Mouse (Mus musculus): ENCODE data around the gene Cfap69.
"Not testable (repeated sequence)": the region's sequence is repeated elsewhere in the genome, so short reads cannot be mapped to it uniquely, and the experiment has no call there.

Cfap69 gene

DNA sequence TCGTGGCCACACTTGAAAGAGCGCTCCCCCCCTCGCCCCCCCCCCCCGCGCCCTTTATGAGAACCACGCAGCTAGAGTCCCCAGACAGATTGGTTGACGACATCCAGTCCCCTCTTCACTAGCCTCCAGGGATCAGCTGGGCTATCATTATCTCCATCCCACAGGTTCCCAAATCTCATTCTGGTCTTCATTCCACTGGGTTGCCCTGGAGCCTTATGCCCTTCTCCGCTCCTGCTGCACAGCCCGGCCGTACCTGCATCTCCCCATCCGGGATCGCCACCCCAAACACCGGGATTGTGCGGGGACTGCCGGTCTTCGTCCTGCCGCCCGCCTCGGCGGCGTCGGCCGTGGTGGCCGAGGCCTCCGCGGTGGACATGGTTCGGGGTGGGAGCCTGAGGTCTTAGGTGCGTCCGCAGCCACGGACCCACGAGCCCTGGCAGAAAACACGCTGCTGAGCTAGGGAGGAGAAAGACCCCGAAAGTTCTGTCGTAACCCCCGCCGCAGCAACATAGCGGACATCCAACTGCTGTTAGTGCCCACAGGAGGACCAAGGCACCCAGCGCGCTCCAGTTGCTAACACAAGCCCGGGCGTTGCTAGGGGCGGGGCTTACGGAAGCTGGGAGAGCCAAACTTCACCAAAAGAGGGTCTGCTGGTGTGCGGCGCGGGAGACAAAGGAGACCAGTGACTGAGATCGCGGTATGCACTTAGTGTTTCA is at the start of gene Cfap69:
Gene Cfap69, minus strand, starts transcription at position 585 of the 716 bp plus-strand sequence.
- no peak for DNase-seq (ENCODE audit: low spot score)

DNA sequence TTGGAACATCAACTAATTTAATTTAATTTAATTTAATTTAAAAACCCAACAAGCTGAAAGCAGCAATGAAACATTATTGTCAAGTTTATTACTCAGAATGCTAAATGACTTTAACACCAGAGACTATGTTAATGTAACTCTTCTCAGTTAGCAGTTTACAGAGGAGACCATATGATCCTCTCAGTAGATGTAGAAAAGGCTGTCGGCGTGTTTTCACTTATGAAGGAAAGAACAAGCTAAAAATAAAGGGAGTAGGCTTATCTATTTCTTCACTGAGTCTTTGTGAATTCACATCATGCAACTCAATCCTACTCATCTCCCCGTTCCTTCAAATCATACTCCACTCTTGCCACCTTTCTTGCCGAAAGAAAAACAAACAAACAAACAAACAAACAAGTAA is 47.0 kb upstream of the Cfap69 start:
- DNase-seq (ENCODE audit: low spot score) = no peak

DNA sequence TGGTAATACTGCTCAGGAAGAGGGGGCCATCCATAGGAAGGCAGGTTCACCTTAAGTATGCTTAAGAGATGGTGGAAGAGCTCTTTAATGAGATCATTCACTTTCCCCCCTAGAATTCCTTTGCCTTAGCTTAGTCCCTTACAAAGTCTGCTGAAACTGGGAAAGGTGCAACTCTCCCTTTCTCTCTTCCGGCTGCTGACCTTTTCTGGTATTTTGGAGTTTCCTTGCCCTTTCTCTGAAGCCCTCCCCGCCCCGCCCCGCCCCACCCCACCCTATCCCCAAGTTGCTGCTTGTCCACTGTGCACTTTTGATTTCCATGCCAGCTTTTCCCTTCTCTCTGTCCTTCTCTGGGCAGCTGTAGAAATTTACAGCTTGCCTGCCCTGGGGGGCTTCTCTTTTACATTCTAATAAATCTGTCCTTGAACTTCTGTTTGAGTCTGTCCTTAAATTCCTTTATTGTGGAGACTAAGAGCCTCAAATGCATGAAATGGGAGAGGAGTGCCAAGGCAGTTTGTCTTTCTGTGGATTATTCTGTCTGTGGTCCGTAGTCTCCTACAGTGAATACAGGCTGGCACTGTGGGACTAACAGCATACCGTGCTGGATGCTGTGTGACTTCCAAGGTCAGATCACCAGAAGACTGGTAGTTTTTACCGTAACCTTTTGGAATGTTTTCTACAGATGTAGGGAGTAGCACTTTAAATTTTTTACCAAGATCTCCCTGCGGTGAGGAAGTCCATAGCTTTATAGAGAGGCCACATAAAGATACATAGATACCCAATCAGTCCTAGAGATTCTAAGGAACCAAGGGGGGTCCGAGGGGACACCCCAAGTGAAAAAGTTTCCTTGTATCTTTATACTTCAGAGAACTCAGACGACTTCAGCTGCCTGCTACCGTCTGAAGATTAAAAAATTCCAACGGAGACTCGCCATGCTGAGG is 43.6 kb upstream of the Cfap69 start:
- no peak for DNase-seq (ENCODE audit: low spot score)

DNA sequence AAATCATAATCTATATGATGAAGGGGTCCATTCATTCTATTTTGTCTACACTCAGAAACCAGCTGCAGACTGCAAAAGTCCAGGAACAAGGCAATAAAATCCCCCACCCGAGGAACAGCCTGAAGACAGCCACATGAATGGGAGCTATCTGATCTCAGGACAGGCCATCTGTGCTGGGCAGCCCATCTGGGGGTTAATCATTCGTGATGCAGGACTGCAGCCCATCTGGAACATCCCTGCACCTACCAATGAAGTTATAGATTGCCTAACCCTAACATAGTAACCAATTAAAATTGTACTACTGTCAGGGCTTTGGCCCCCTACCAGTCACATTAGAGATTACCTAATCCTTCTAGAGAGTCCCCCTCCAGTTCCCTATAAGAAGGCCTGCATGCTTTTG is 41.0 kb upstream of the Cfap69 start:
- no peak for DNase-seq (ENCODE audit: low spot score)

DNA sequence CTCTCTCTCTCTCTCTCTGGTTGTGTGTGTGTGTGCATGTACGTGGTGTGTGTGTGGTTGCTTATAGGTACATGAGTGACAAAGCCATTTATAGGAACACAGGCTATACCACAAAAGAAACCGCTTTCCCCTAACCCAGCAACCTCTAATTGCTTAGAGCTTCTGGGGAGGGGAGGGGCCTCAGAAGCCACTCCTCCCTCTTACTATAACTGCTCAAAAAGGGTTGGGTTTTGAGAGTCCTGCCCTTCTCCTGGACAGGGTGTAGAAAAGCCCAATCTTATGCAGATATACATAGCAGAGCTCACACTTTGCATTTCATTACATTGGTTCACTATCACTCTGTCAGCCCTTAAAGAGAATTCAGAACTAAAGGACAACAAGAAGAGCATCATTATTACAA is 36.3 kb upstream of the Cfap69 start:
- DNase-seq (ENCODE audit: low spot score) = no peak

DNA sequence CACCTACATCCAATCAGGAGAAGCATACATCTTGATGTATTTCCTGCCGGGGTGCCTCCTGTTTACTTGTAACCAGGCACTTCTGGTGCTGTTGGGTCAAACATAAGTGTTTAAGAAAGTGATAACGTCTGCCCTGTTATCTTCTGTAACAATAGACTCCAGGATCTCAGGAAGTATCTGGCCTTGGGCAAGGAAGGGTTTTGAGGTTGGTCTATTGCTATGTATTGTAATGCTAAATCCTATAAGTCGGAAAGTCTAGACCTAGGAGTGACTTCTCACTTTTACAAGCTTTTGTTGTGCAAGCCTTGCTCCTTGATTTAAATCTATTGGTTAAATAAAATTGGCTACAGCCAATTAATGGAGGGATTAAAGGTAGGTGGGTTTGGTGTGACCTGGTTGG is 34.8 kb upstream of the Cfap69 start:
- DNase-seq (ENCODE audit: low spot score) = no peak

DNA sequence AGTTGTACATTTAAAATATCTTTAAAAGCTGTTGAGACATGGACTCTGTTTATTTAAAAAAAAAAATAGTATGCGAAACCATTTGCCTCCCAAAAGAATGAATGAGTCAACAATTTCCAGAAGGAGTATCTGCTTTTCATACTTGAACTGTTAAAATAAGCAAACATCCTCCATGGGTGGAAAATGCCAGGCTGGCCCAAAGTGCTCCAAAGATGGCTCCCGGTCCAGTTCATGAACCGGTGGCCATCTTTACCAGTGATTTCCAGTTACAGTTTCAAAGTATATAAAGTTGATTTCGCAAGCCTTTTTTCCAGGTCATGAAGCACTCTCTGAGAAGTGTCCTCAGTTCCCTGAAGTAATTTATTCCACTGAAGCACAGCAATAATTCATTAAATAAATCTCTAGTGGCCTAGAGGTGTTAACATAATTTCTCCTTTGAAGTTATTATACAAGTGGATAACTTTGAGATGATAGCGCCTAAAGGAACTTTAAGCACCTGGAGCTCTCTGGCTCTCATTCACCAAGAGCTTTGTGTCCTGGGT is 31.4 kb upstream of the Cfap69 start:
- no peak for DNase-seq (ENCODE audit: low spot score)

DNA sequence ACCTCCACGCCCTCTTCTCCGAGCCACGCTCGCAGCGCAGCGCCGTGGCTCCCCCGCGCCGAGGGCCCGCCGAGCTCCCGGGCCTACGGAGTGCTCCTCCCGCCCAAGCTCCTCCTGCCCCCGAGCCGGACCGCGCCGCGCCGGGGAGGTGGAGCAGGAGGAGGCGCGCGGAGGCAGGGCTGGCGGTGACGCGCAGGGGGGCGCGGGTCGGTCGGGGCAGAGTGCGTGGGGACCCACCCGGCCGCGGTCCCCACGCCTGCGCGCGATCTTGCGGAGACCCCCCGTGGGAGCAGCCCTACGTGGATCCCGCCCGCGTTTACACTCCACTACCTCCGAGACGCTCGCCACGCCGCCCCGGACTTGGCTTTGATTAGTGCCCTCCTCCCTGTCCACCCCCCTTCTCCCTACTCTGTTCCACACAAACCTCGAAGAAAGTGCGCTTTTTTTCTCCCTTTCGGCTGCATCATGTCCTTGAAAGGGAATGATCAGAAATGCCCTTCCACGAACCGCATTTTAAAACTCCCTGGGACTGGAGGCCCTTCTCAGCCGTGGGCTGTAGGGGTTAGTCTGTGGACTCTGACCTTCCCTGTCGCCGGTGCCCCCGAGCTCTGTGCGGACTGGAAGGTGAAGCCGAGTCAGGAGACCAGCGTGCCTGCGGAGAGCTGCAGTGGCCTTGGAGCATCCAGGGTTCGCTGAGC is 30.1 kb upstream of the Cfap69 start, which contains the start of gene Steap2:
Gene Steap2, minus strand, starts transcription at position 623 of the 698 bp plus-strand sequence.
- no peak for DNase-seq (ENCODE audit: low spot score)

DNA sequence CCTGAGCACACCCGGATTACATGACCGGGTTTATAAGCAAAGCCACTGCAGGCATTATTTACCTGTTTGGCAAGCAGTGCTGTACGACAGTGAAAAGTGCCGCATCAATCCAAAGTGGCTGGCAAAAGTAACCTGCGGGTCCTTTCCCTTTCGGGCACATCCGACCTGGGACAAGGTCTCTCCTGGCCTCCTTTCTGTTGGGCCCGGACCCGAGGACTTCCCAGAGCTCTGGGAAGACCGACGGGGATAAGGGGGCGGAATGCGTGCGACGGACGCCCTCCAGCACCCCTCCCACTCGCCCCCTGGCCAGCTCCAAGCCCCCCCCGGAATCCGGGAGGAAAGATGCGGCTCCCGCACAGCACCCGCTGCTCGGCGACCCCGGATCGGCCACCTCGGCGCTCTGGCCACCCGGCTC is 29.5 kb upstream of the Cfap69 start:
- DNase-seq (ENCODE audit: low spot score) = no peak

DNA sequence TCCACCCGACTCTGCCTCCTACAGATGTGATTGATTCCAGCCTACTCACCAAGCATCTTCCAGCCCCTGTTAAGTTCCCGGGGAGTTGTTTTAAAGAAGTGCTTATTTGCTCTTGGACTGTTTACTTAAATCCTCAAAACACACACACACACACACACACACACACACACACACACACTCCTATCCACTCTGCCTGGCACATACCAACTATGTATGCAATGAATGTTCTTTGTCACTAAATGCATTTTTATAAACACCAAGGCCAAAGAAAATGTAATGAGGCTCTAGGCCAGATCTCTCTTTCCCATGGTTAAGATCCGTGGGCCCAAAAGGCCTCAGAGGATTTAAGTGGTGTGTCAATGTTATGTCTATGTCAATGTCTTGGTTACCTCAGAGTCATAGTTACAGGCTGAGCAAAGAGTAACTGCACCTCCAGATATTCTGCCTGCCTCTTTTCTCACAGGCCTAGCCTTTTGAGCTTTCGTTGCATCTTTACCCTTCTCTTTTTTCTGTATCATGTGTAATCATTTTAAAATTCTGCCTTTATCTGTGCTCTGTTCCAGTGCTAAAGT is 28.2 kb upstream of the Cfap69 start:
- DNase-seq (ENCODE audit: low spot score) = no peak

DNA sequence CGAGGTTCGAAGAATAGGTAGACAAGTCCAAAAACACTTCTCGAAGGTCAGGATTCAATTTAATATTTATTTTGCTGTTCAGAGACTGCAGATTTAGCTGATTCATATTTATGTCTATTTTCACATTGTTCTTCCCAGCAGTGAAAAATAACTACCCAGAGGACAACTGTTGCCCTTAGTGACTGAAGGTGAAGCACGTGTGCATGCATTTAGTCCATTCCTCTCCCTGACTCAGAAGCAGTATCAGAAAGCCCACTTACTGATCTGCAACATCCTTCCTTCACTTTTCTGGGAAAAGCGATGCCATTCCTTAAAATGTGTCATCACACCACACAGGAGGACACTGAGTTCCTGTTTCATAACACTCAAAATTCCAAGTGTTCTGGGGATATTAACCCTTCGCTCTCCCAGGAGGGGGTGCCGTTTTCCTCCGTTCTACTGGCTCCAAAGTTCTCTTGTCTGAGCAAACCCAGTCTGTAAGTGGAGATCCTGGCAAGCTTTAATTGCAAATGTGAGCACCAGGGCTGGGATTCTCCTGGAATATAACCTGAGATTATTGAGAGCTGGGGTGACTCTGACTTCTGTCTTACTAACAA is 25.0 kb upstream of the Cfap69 start:
- no peak for DNase-seq (ENCODE audit: low spot score)

DNA sequence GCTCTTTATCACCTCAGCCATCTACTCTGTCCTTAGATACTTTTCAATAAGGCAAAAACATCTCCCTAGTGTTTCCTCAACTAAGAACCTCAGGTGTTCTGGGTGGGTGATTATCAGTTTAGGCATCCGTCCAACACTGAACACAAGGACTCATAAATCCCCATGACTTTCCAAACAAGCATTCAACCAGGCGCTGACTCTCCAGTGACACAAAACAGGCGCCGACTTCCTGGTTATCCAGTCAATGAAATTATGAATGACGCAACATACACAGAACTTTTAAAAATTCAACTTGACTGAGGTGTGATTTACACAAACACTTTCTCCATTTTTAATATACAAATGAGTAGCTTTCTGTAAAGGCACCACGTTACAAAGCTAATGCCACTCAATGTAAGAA is 24.2 kb upstream of the Cfap69 start:
- no peak for DNase-seq (ENCODE audit: low spot score)

DNA sequence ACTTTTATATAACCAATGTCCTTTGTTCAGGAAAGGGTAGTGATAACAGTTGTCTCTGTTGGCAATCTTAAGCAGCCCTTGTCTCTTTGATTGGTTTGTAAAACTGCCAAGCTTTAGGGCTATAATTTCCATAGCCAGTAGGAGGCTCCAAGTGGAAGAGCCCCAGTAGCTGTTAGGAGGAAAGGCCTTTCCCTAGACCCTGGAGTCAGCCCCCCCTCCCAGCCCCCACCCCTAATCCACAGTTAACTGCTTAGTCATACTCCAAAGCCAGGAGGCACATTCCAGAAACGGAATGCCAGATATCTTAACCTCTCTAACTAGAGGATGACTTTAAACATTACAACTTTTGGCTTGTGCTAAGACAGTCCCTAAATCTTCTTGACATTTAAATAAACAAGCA is 22.9 kb upstream of the Cfap69 start:
- no peak for DNase-seq (ENCODE audit: low spot score)

DNA sequence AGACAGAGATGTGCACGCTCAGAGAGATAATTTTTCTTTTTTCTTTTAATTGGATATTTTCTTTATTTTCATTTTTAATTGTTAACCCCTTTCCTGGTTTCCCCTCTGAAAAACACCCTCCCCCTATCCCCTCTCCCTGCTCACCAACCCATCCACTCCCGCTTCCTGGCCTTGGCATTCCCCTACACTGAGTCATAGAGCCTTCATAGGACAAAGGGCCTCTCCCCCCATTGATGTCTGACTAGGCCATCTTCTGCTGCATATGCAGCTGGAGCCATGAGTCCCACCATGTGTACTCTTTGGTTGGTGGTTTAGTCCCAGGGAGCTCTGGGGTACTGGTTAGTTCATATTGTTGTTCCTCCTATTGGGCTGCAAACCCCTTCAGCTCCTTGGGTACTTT is 20.9 kb upstream of the Cfap69 start:
- DNase-seq (ENCODE audit: low spot score) = not testable (repeated sequence)

DNA sequence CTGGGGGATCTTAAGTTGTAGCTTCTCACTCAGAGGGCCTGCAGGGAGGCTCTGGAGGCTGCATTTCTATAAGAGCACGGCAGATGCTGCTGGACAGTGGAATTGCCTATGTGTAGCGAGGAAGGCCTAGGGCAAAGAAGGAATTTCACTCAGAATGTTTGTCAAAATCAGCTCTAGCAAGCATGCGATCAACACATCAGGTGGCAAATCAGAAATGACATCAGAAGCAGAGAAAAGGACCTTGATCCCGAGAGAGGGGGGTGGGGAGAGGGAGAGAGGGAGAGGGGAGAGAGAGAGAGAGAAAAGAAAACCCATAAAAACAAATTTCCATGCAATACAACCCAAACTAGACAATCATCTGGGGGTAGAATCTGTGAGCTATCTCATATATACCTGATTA is 19.3 kb upstream of the Cfap69 start:
- no peak for DNase-seq (ENCODE audit: low spot score)

DNA sequence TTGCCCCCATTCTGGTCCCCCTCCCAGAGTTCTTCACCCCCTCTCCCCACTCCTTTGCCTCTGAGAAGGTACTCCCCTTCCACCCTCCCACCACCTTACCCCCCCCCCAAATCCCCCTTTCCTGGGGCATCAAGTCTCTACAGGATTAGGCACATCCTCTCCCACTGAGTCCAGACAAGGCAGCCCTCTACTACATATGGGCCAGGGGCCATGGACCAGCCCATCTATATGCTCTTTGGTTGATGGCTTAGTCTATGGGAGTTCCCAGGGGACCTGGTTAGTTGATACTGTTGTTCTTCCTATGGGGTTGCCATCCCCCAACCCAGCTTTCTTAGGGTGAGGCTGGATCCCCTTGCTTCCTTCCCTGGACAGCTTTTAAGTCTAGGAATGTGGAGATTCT is 15.4 kb upstream of the Cfap69 start:
- no peak for DNase-seq (ENCODE audit: low spot score)

DNA sequence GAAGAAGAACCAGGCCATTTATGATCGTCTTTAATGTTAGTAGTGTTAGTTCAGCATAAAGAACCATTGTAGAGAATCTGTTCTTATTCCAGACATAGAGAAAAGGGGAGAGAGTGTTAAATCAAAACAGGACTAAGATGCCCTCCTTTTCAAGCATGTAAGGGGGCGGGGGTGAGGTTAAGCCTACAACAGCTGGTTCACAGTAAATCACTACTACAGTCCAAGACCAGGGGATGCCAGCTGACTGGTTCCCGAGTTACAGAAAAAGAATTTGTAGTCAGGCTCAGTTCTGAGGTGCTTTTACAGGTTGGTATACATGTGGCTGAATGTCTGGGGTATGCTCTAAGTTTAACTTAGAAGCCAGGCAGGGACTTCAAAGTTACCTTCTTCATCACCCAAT is 12.0 kb upstream of the Cfap69 start:
- no peak for DNase-seq (ENCODE audit: low spot score)

DNA sequence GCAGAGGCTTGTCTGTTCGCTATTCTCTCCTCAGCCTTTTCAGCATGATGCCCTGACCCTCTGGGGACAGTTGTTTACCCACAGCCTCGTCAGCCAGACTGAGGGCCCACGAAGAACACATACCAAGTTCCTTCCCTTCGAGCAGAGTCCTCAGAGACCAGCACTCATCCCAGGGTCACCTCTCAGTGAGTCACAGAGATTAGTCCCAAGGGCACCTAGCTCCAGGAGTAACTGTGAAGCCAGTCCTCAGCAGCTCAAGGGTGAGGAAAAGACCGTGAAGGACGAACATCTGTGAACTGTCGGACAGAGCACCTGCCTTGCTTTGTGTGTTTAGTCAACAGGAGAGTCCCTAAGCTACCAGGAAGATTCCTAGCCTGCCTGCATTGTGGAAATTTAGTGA is 4.9 kb upstream of the Cfap69 start:
- no peak for DNase-seq (ENCODE audit: low spot score)

DNA sequence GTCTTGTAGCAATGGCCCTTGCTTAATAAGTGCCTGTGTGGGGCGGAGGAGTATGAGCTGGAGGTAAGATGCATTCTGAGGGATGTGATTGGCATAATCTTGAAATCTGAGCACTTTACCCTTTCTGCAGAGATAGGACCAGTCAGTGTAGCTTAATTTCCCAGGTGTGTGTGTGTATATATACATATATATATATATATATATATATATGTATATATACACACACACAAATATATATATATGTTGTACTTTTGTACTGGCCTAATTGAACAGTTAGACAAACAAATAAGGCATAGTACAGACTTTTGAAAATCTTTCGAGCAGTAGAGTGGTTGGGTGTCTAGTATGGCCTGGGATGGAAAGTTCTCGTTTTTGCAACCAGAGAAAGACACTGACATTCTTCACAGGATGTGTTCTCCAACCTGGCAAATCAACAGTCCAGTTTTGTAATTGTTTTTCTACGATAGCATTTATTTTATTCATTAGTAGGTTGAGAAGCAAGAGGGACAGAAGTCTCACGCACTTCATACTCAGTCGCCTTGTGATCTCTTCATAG is 410 bp upstream of the Cfap69 start:
- no peak for DNase-seq (ENCODE audit: low spot score)

DNA sequence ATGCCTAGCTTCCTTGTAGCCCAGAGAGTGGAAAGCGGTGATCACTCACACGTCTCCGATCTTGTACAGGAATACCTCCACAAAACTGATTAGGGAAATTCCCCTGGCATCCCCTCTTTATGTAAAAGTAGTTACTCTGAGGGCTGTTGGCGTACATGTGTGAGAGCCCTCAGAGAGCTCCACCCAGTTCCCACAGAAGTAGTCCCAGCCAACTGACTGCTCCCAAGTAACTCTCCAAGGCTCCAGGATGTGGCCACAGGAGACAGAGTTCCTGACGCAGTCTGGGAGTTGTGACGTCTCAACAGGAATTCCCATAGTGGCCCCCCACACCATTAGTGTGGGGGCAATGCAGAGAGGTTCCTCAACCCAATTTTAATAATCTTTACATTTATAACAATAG is 982 bp downstream of the Cfap69 start:
- DNase-seq (ENCODE audit: low spot score) = no peak

DNA sequence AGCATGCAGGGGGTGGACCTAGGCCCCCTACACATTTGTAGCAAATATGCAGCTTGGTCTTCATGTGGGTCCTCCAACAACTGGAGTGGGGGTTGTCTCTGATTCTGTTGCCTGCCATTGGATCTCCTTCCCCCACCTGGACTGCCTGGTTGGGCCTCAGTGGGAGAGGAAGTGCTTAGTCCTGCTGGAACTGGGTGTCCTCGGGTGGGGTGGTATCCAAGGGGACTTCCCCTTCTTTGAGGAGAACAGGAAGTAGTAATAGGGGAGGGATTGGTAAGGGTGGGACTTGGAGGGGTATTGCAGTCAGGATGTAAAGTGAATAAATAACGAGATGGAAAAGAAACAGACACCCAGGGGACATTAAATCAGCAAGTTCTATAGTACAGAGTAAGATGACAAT is 5.4 kb downstream of the Cfap69 start:
- no peak for DNase-seq (ENCODE audit: low spot score)
